Mouse (Mus musculus): Measurements from ENCODE around the gene Stt3b. TPM values are rescaled to one million over a fixed set of nuclear protein-coding genes. Genes with fewer than 3 reads are reported as not detected.

Stt3b gene
- total RNA-seq, 2 experiments from 2014 or later: 76.4 to 79.4 TPM

- DNase-seq (ENCODE audit: low spot score in 2 of 2): no peak
- Histone ChIP-seq H3K4me3 (no peak overlapping the region), H3K27ac (no peak overlapping the region)
- no peak for TF ChIP-seq CTCF (conservative IDR thresholded peaks at IDR 0.05)
Observed at GRCm38 (mm10) chr9:115237943-115238342, 72.3 kb downstream of the Stt3b start.

DNA sequence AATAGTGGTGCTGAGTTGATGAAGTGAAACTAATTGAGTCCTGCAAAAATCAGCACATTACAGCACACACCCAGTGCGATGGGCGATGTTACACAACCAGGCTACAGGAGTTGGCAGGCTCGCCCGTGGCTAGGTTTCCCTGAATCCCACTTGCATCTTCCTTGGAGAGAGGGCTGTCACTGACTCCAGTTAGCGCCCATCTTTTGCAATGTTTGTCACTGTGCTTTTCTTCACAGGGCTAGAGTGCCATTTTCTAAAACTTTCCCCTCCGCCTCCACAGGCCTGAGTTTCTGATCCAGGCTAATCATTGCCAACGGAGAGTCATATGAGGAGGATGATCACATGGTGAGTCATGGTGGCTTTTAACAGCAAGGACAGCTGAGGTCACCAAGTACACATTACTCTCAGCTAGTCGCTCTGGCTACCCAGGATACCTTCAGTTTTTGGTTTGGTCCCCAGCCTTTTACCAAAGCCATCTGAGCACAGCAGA lies 73.8 kb downstream of the Stt3b start:
- no peak for TF ChIP-seq CTCF (conservative IDR thresholded peaks at IDR 0.05)
- no peak overlapping the region for H3K27ac ChIP-seq
- H3K4me3 ChIP-seq: no peak overlapping the region
- DNase-seq (ENCODE audit: low spot score in 2 of 2): no peak

GRCm38 (mm10) chr9:115234561-115234960 lies 75.7 kb downstream of the Stt3b start:
- Histone ChIP-seq H3K4me3 (no peak overlapping the region), H3K27ac (no peak overlapping the region)
- no peak for DNase-seq (ENCODE audit: low spot score in 2 of 2)
- TF ChIP-seq CTCF (conservative IDR thresholded peaks at IDR 0.05): no peak

GRCm38 (mm10) chr9:115233721-115234120 lies 76.5 kb downstream of the Stt3b start:
- no peak overlapping the region for H3K27ac ChIP-seq
- no peak for DNase-seq (ENCODE audit: low spot score in 2 of 2)
- no peak for TF ChIP-seq CTCF (conservative IDR thresholded peaks at IDR 0.05)
- H3K4me3 ChIP-seq: no peak overlapping the region

GRCm38 (mm10) chr9:115231476-115231875 lies 78.7 kb downstream of the Stt3b start:
- Histone ChIP-seq H3K27ac (no peak overlapping the region), H3K4me3 (no peak overlapping the region)
- DNase-seq (ENCODE audit: low spot score in 2 of 2): no peak
- no peak for TF ChIP-seq CTCF (conservative IDR thresholded peaks at IDR 0.05)

- no peak for TF ChIP-seq CTCF (conservative IDR thresholded peaks at IDR 0.05)
- Histone ChIP-seq H3K4me3 (no peak overlapping the region), H3K27ac (no peak overlapping the region)
- DNase-seq (ENCODE audit: low spot score in 2 of 2): no peak
Observed at GRCm38 (mm10) chr9:115230141-115230540, 80.1 kb downstream of the Stt3b start.

GRCm38 (mm10) chr9:115229676-115230075 lies 80.5 kb downstream of the Stt3b start:
- H3K4me3 ChIP-seq: no peak overlapping the region
- DNase-seq (ENCODE audit: low spot score in 2 of 2): no peak
- no peak for TF ChIP-seq CTCF (conservative IDR thresholded peaks at IDR 0.05)
- no peak overlapping the region for H3K27ac ChIP-seq

GRCm38 (mm10) chr9:115229145-115229544 lies 81.1 kb downstream of the Stt3b start:
- DNase-seq (ENCODE audit: low spot score in 2 of 2): no peak
- no peak for TF ChIP-seq CTCF (conservative IDR thresholded peaks at IDR 0.05)
- Histone ChIP-seq H3K27ac (no peak overlapping the region), H3K4me3 (no peak overlapping the region)

DNA sequence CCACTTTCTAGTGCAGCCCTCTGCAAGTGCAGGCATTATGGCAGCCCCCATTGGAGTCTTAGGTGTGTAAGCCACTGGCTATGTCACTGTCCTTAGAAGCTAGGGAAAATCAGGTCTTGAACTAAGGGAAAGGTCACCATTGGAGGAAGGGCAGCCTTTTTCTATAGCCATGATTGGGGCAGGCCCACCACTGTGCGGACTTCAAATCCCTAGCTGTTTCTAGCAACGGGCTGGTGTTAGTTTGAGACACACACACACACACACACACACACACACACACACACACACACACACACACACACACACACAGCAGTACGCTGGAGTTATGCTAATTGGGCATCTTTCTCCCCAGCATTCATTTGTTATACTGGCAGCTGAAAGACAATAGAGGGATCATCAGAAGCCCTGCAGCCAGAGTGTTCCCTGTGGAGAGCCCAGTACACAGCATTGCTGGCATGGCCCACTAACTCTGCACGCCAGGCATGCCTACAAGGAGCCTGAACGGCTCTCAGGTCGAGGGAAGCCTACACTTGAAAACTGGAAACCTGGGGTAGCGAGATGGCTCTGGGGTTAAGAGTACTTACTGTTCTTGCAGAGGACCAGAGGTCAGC lies 85.4 kb downstream of the Stt3b start:
- DNase-seq (ENCODE audit: low spot score in 2 of 2): no peak
- TF ChIP-seq CTCF (conservative IDR thresholded peaks at IDR 0.05): no peak

GRCm38 (mm10) chr9:115221265-115221664 lies 89.0 kb downstream of the Stt3b start:
- no peak for DNase-seq (ENCODE audit: low spot score in 2 of 2)
- H3K27ac ChIP-seq: no peak overlapping the region
- TF ChIP-seq CTCF (conservative IDR thresholded peaks at IDR 0.05): no peak
- no peak overlapping the region for H3K4me3 ChIP-seq

More for the DNA sequence above, 85.4 kb downstream of the Stt3b start:
- Histone ChIP-seq H3K4me3 (no peak overlapping the region), H3K27ac (no peak overlapping the region)

GRCm38 (mm10) chr9:115220466-115220865 lies 89.8 kb downstream of the Stt3b start:
- DNase-seq (ENCODE audit: low spot score in 2 of 2): no peak
- H3K4me3 ChIP-seq: no peak overlapping the region
- TF ChIP-seq CTCF (conservative IDR thresholded peaks at IDR 0.05): no peak
- no peak overlapping the region for H3K27ac ChIP-seq

DNA sequence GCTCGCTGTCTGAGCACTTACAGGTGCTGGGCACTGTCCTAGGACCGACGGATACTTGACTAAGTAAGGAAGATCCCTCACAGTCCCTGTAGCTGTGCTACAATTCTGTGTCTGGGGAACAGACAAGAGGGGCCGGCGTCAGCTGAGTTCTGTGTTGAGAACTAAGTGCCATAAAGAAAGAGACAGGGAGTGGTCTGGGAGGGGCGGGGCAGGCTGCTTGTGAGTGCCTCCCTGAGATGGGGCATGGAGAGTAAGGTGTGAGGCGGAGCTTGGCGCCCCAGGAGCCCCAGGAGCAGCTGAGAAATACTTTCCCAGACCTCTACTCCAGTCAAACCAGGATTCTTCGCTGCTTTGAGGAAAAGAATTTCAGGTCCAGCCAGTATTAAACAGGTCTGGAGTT lies 92.2 kb downstream of the Stt3b start:
- TF ChIP-seq CTCF (conservative IDR thresholded peaks at IDR 0.05): no peak
- H3K4me3 ChIP-seq: no peak overlapping the region
- H3K27ac ChIP-seq: no peak overlapping the region
- DNase-seq (ENCODE audit: low spot score in 2 of 2): no peak

DNA sequence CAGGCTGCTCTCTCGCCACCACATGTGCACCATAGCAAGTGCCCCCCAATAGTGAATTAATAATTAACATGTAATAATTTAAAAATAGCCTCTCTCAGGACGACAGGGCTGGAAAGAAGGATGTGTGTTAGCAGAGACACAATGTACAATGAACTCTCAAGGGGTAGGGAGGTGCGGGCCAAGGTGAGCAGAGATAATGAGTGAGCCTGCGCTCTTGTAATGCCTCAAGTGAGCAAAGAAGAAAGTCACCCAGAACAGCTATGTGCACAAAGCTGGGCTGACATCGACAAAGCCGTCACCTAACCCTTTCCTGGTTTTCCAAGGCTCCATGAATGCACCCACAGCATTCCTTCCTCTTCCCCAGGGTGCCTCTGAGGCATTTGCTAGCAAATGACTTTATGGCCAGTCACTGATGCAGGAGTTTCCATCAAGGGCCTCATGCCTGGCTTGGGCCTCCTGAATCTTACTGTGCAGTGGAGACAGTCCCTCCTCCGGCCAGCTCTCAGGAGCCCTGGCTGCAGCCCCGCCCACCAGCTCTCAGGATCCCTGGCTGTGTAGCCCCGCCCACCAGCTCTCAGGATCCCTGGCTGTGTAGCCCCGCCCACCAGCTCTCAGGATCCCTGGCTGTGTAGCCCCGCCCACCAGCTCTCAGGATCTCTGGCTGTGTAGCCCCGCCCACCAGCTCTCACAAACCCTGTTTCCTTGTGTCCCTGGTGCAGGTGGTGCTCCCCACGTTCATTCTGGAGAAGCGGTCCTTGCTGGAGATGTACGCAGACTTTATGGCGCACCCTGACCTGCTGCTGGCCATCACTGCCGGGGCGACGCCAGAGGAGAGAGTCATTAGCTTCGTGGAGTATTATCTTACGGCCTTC lies 94.2 kb downstream of the Stt3b start:
- no peak overlapping the region for H3K4me3 ChIP-seq
- no peak overlapping the region for H3K27ac ChIP-seq
- DNase-seq (ENCODE audit: low spot score in 2 of 2): no peak
- TF ChIP-seq CTCF (conservative IDR thresholded peaks at IDR 0.05): no peak
